Mouse (Mus musculus): ENCODE measurements around the gene Tmem92. TPM values are rescaled to one million over a fixed set of nuclear protein-coding genes. Genes with fewer than 3 reads are reported as not detected.

The Tmem92 gene
- not detected for total RNA-seq (2023)

GRCm38 (mm10) chr11:94782603-94783002, at the start of gene Tmem92:
Gene Tmem92, minus strand, starts transcription at chr11:94782703.

DNA sequence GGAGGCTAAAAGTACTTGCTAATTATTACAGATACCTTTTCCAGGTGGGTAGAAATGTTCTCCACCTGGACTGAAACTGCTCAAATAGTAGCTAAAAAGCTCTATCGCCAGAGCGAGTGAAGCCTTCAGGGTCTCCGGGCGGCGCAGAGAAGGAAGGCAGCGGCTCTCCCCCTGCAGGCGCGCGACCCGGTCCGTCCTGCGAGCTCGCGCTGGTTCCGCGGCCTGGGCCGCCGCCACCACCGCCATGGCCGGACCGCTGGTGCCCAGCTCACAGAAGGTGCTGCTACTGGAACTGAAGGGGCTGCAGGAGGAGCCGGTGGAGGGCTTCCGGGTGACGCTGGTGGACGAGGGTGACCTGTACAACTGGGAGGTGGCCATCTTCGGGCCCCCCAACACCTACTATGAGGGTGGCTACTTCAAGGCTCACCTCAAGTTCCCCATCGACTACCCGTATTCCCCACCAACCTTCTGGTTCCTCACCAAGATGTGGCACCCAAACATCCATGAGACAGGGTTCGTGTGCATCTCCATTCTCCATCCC, 40.7 kb downstream of the Tmem92 start, which contains the start of gene Cdc34b:
Gene Cdc34b, plus strand, starts transcription at position 51 of the 541 bp plus-strand sequence.

Other genes starting within 250 kb of the Tmem92 start
- 1 to 10 TPM; 7.9 to 9.0 TPM for gene Rsad1, start 233.4 kb downstream of the Tmem92 start, total RNA-seq (2023)
- not detected for gene Chad, start 217.7 kb downstream of the Tmem92 start, total RNA-seq (2023)
- gene Acsf2, start 180.8 kb downstream of the Tmem92 start, total RNA-seq (2023) = 10 to 100 TPM; 79.2 to 95.4 TPM
- gene Lrrc59, start 152.9 kb downstream of the Tmem92 start, total RNA-seq (2023) = 10 to 100 TPM; 62.1 to 68.1 TPM
- 10 to 100 TPM; 16.9 to 25.4 TPM for gene Mrpl27, start 128.9 kb downstream of the Tmem92 start, total RNA-seq (2023)
- gene Eme1, start 128.7 kb downstream of the Tmem92 start, total RNA-seq (2023) = 1 to 10 TPM; 1.4 to 2.3 TPM
- 10 to 100 TPM; 20.6 to 28.2 TPM for gene Xylt2, start 105.2 kb downstream of the Tmem92 start, total RNA-seq (2023)
- not detected for gene Gm11541, start 78.2 kb downstream of the Tmem92 start, total RNA-seq (2023)
- gene Cdc34b, start 40.9 kb downstream of the Tmem92 start, total RNA-seq (2023) = under 1 TPM in 1 of 2 experiments, not detected in 1; 0.47 TPM
- 1 to 10 TPM in 1 of 2 experiments, not detected in 1; 1.2 TPM for gene Col1a1, start 153.5 kb upstream of the Tmem92 start, total RNA-seq (2023)
- gene Hils1, start 184.9 kb upstream of the Tmem92 start, total RNA-seq (2023) = not detected
- gene Sgca, start 193.6 kb upstream of the Tmem92 start, total RNA-seq (2023) = not detected
- gene Ppp1r9b, start 208.3 kb upstream of the Tmem92 start, total RNA-seq (2023) = 10 to 100 TPM; 74.6 to 78.9 TPM
- gene Samd14, start 227.2 kb upstream of the Tmem92 start, total RNA-seq (2023) = under 1 TPM; 0.32 to 0.44 TPM

Data from B cell, adult 67 days (primary cell).